Mouse (Mus musculus) heart, embryonic 13.5 days (tissue): Measurements from ENCODE around the gene Alkbh4. TPM values are rescaled to one million over a fixed set of nuclear protein-coding genes. Genes with fewer than 3 reads are reported as not detected.

Experiments used
- ATAC-seq: fragments of 200-750 bp; cut with Nextera tagmentation; 2 replicates; pipeline ENCODE4 v1.8.0; 2017; ENCODE audit warnings: moderate TSS enrichment; ENCODE audit not compliant: insufficient number of reproducible peaks, low FRiP score, low TSS enrichment; ENCODE audit errors: extremely low read depth
- H3K27ac ChIP-seq: fragments of 300-500 bp; sonication (generic); replicated peaks from 2 replicates; pipeline ENCODE4 v1.5.1; 2015; ENCODE audit warnings: moderate library complexity, mild to moderate bottlenecking, inconsistent platforms
- H3K27me3 ChIP-seq: fragments of 300-500 bp; sonication (generic); replicated peaks from 2 replicates; pipeline ENCODE4 v1.6.1; 2015; ENCODE audit warnings: mild to moderate bottlenecking, inconsistent platforms
- H3K36me3 ChIP-seq: fragments of 300-500 bp; sonication (generic); 2 replicates; pipeline ENCODE4 v1.6.1; 2015; ENCODE audit warnings: mild to moderate bottlenecking, inconsistent platforms
- H3K4me1 ChIP-seq: fragments of 300-500 bp; sonication (generic); 2 replicates; pipeline ENCODE4 v1.6.1; 2015; ENCODE audit warnings: inconsistent platforms
- H3K4me2 ChIP-seq: fragments of 300-500 bp; sonication (generic); 2 replicates; pipeline ENCODE4 v1.6.1; 2015; ENCODE audit warnings: inconsistent platforms, mild to moderate bottlenecking, moderate library complexity
- H3K4me3 ChIP-seq: fragments of 300-500 bp; sonication (generic); 2 replicates; pipeline ENCODE4 v1.5.1; 2015; ENCODE audit warnings: moderate library complexity, mild to moderate bottlenecking, inconsistent platforms
- H3K9ac ChIP-seq: fragments of 300-500 bp; sonication (generic); 2 replicates; pipeline ENCODE4 v1.6.1; 2015; ENCODE audit warnings: inconsistent platforms, mild to moderate bottlenecking, moderate library complexity
- H3K9me3 ChIP-seq: fragments of 300-500 bp; sonication (generic); 2 replicates; pipeline ENCODE4 v1.6.1; 2016; ENCODE audit warnings: inconsistent platforms
- WGBS: fragments of 180-500 bp; shearing (Covaris S2); methylation state at CpG from one replicate; pipeline ENCODE4 v1.1.7; 2015; ENCODE audit warnings: mixed read lengths; 5-methylcytosine and 5-hydroxymethylcytosine counted together
- polyA plus RNA-seq: library from polyadenylated mRNA; unstranded; fragments of >200 nt; fragmentation: Nextera tagmentation; extraction: Ambion mirVana; gene quantifications from 2 replicates; pipeline ENCODE4 v1.2.1, GENCODE M21; 2015

The Alkbh4 gene
- polyA plus RNA-seq, 1 experiment from 2014 or later, result 13.1 TPM

DNA sequence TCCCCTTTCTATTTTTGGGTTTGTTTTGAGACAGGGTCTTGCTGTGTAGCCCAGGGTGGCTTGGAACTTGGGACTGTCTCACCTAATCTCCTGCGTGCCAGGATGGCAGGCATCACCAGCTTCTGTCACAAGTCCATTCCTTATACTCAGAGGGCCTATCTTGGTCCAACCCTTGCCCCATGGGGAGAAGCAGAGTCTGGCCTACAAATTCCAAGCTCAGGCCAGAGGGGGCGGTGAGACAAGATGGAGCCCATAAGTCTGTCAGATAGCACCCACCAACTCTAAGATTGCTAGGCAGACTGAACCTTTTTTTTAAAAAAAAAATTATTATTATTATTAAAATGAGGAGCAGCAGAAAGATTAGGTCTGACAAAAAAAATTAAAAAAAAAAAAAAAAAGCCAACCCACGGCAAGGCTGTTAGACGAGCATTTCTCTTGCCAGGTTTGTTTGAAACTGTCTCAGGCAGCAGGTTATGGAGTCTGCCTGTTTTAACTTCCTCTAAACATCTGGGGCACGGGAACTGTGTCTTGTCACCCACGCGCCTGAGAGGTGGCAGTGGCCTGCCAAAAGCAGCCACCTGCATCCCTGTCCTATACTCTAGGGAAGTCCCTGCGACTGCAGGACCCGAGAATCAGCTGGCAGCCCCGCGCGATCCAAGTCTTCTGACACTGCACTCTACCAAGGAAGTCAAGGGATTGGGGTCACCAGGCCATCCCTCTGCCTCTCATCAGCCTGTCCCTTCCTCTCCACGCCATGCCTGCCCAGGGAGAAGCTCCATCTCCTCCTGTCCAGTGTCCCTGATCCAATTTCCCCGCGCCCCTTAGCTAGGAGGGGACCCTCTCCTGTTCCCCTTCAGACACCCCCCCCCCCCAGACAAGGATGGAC, 33.9 kb downstream of the Alkbh4 start:
- no peak for ATAC-seq
- peak overlapping the region; percentile 62 for H3K4me3 ChIP-seq
- peak overlapping the region; percentile 95 for H3K4me2 ChIP-seq
- peak overlapping the region; percentile 16; the same call in 1 of the 2 replicates for H3K27ac ChIP-seq
- H3K9me3 ChIP-seq, result peaks cover 4% of the 10 kb centered on the region; the same call in 1 of the 2 replicates
- peak overlapping the region; percentile 81 for H3K9ac ChIP-seq
- peaks cover 3% of the 10 kb centered on the region; the same call in 1 of the 2 replicates for H3K36me3 ChIP-seq
- H3K4me1 ChIP-seq, result peaks cover 21% of the 10 kb centered on the region
- WGBS, result 13% methylated on average over 15 of the region's 15 CpGs
- peaks cover 12% of the 10 kb centered on the region for H3K27me3 ChIP-seq

DNA sequence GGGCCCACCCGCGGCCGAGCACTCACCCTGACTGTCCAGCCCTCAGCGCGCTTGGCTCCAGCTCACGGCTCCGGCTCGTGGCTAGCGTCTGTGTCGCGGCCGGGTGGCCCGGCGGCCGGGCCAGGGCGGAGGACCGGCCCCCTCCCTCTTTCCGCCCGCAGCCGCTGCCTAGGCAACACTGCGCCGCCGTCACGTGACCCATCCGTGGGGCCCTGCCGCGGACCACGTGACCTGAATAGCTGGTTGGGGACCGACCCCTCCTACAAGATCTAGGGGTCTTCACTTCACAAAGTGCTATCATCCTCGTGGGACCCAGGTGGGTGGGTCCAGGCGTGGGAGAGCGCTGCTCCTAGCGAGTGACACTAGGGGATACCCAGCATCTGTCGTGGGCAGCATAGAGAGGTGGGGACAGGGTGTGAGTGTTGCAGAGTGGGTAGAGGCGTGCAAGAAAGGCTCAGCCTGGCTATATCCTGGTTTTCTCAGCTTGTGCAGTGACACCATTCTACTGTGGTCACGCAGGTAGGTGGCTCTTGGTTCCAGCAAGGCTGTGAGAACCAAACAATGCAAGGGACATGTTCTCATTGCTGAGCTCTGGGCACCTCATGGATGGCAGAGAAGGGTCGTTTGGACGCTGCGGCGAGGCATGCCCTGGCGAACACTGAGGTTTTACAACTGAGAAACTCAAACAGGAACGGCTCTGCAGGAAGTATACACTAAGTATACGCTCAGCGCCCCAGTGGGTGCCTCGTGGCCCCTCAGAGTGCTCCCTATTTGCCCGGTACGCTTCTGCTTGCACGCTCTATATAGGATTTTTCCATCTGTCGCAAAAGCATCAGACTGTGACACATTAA, 34.8 kb downstream of the Alkbh4 start, which contains the start of gene Orai2:
TSS of gene Orai2 (minus strand) at position 202 of the 851 bp plus-strand sequence.
- peaks cover 21% of the 10 kb centered on the region for H3K4me1 ChIP-seq
- H3K9me3 ChIP-seq, result peaks cover 4% of the 10 kb centered on the region; the same call in 1 of the 2 replicates
- peak within 1 kb of the TSS; percentile 95 for H3K4me2 ChIP-seq
- peak within 1 kb of the TSS; percentile 81 for H3K9ac ChIP-seq
- 4% methylated on average over 47 of the region's 49 CpGs for WGBS
- peaks cover 3% of the 10 kb centered on the region; the same call in 1 of the 2 replicates for H3K36me3 ChIP-seq
- ATAC-seq, result peak; percentile 44
- peak within 1 kb of the TSS; percentile 40; the same call in 1 of the 2 replicates for H3K27ac ChIP-seq
- peaks cover 12% of the 10 kb centered on the region for H3K27me3 ChIP-seq
- H3K4me3 ChIP-seq, result peak within 1 kb of the TSS; percentile 62

DNA sequence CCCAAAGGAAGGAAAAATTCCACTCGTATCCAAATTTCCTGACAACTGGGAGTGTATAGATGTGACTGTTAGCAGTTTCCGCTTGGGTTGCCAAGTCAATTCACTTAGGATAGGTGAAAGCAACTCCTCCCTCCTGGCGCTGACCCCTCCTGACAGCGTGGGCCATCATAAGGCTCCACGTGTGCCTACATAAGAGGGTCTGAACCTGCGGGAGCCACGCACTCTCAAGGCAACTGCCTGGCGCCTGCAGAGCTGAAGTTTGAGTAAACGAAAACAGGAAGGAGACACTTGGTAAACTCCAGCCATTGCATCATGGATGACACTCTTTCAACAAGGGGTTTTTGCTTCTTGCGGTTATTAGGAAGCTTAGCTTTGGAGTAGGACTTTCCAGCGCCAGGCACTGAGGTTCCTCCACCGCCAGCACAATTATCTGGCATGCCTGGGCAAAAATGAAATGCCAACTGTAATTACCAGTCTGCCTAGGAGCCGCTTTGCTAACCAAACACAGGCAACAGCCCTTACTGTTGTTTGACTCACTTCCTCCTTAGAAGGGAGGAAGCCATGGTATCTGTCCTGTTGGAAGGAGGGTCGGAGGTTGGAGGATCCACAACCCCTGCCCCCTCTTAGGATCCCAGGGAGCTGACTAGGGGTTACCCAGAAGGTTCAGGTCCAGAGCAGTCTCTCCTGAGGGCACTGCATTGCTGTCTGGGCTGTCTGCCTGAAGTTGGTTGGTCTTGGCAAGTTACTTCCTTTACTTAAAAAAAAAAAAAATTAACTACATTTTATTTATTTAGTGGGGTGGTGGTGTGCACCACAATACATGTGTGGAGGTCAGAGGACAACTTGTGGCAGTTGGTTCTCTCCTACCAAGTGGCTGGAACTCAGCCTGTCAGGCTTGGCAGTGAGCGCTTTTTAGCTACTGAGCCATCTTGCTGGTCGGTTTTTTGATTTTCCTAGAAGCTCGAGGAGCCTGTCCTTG, 35.7 kb downstream of the Alkbh4 start:
- Histone ChIP-seq H3K27ac (peak overlapping the region; percentile 40; the same call in 1 of the 2 replicates), H3K36me3 (peaks cover 3% of the 10 kb centered on the region; the same call in 1 of the 2 replicates), H3K4me3 (peak overlapping the region; percentile 62), H3K9ac (peak overlapping the region; percentile 81), H3K4me2 (peak overlapping the region; percentile 95), H3K9me3 (peaks cover 4% of the 10 kb centered on the region; the same call in 1 of the 2 replicates), H3K4me1 (peaks cover 21% of the 10 kb centered on the region), H3K27me3 (peaks cover 12% of the 10 kb centered on the region)
- no peak for ATAC-seq
- 34% methylated on average over 17 of the region's 17 CpGs for WGBS

DNA sequence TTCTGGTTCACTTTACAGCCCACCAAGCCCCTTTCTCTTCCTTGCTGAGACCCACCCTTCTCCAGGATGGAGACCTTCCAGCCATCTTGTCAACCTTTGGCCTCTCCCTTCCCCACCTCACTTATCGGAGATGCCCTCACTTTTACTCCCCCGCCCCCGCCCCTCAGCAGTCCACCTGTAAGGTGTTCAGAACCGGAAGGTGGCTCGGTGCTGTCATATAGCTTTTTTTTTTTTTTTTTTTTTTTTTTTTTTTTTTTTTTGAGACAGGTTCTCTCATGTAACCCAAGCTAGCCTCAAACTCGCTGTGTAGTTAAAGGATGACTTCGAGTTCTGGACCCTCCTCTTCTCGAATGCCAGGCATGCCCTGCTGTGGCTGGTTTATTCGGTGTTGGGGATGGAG, 37.0 kb downstream of the Alkbh4 start:
- Histone ChIP-seq H3K4me3 (no peak overlapping the region), H3K27me3 (peaks cover 12% of the 10 kb centered on the region), H3K36me3 (peaks cover 14% of the 10 kb centered on the region), H3K4me1 (peaks cover 29% of the 10 kb centered on the region), H3K4me2 (no peak overlapping the region), H3K27ac (no peak overlapping the region), H3K9me3 (peaks cover 3% of the 10 kb centered on the region; the same call in 1 of the 2 replicates), H3K9ac (no peak overlapping the region)
- 61% methylated on average over 9 of the region's 9 CpGs for WGBS
- no peak for ATAC-seq

DNA sequence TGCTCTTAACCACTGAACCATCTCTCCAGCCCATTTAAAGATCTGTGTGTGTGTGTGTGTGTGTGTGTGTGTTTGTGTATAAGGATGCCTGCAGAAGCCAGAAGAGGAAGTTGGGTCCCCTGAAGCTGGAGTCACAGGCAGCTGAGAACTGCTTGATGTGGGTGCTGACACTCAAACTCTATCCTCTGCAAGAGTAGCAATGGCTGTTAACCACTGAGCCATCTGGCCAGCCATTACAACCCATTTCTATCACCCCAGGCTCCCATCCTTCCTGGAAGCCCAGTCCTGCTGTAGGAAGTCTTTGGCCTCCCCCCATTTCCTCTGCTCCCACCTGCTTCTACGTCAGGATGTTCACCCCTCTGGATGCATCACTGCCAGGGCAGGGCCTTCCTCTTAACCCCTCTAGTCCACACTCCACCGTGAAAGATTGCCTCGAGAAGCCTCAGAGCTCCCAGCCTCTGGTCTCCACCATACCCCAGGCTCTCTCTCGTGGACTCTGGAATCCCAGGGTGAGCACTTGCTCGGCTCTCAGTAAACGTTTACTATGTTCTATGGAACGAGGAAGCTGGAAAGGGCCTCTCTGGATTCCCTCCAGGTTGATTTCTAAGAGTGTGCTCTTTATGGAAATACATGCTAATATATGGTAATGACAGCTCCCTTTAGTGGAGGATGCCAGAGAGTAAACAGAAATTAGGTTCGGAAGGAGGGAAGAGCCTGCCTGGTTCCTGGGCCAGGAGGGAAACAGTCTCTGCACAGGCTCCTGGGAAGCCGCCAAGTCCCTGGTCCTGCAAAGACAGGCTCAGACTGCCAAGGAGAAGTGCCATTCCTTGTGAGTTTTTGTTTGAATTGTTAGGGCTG, 37.9 kb downstream of the Alkbh4 start:
- Histone ChIP-seq H3K4me3 (no peak overlapping the region), H3K4me1 (peaks cover 29% of the 10 kb centered on the region), H3K27ac (peak overlapping the region; percentile 33), H3K9me3 (no peaks in the 10 kb centered on the region), H3K4me2 (no peak overlapping the region), H3K36me3 (peaks cover 20% of the 10 kb centered on the region), H3K27me3 (peaks cover 12% of the 10 kb centered on the region), H3K9ac (no peak overlapping the region)
- WGBS, result 41% methylated on average over 9 of the region's 9 CpGs
- ATAC-seq, result no peak

DNA sequence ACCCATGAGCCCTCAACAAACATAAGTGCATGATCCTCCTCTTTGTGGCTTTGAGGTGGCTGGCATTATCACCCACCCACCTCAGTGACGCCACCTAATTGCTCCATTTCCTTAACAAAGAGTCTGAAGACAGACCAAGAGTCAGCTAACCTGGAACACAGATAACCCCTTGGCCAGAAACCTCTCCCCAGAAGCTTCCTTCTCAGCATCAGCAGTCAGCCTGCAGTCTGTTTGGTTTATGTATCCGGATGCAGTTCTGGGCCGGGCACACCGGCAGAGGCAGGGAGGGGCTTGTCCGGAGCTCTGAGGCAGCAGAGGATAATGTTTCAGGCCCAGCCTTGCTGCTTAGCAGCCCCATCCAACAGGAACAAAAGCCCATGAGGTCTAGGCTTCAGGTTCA, 43.6 kb downstream of the Alkbh4 start:
- Histone ChIP-seq H3K9ac (no peak overlapping the region), H3K27ac (no peak overlapping the region), H3K4me3 (no peak overlapping the region), H3K27me3 (no peaks in the 10 kb centered on the region), H3K9me3 (no peaks in the 10 kb centered on the region), H3K36me3 (peaks cover 76% of the 10 kb centered on the region), H3K4me1 (peaks cover 8% of the 10 kb centered on the region; the same call in 1 of the 2 replicates), H3K4me2 (no peak overlapping the region)
- 84% methylated on average over 5 of the region's 5 CpGs for WGBS
- ATAC-seq, result no peak

DNA sequence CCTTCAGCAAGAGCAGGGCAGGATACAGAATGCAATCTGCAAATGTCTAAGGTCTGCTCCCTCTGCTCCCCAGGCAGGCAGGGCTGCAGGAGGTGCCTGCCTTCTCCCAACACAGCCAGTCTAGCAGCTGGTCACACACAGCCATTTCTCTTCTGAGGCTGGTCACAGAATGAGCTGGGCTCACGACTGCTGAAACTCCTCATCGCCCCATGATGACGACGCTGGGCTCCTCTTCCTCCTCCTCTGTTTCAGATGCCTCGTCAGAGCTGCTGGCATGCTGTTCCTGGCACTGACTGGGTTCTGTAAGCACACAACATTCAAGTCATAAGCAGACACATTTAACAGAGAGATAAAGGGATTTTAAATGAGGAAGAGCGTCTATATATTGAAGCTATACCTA, 45.3 kb downstream of the Alkbh4 start:
- Histone ChIP-seq H3K27me3 (no peaks in the 10 kb centered on the region), H3K36me3 (peaks cover 92% of the 10 kb centered on the region), H3K4me3 (no peak overlapping the region), H3K9me3 (no peaks in the 10 kb centered on the region), H3K4me1 (peaks cover 8% of the 10 kb centered on the region; the same call in 1 of the 2 replicates), H3K27ac (no peak overlapping the region), H3K4me2 (no peak overlapping the region), H3K9ac (no peak overlapping the region)
- 90% methylated on average over 6 of the region's 6 CpGs for WGBS
- no peak for ATAC-seq

DNA sequence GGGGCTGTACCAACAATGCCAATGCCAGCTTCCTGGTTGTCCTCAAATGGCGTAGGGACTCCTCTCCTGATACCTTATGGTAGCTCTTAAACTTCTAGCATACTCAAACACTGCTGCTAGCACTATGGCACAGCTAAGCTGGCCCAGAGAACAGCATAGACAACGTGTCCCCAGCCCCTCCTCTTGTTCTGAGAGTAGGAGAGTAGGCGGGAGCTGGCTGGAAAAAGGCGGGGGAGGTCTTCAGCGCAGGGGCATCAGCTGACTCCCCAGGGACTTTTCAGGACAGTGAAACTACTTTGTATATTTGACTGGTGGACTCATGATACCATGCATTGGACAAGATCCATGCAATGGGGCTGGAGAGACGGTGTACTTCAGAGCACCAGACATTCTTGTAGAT, 46.1 kb downstream of the Alkbh4 start:
- no peak for ATAC-seq
- no peak overlapping the region for H3K27ac ChIP-seq
- 83% methylated on average over 6 of the region's 6 CpGs for WGBS
- no peak overlapping the region for H3K9ac ChIP-seq
- H3K4me3 ChIP-seq, result no peak overlapping the region
- H3K9me3 ChIP-seq, result no peaks in the 10 kb centered on the region
- H3K4me2 ChIP-seq, result no peak overlapping the region
- H3K4me1 ChIP-seq, result peaks cover 4% of the 10 kb centered on the region; the same call in 1 of the 2 replicates
- no peaks in the 10 kb centered on the region for H3K27me3 ChIP-seq
- peaks cover 95% of the 10 kb centered on the region for H3K36me3 ChIP-seq

DNA sequence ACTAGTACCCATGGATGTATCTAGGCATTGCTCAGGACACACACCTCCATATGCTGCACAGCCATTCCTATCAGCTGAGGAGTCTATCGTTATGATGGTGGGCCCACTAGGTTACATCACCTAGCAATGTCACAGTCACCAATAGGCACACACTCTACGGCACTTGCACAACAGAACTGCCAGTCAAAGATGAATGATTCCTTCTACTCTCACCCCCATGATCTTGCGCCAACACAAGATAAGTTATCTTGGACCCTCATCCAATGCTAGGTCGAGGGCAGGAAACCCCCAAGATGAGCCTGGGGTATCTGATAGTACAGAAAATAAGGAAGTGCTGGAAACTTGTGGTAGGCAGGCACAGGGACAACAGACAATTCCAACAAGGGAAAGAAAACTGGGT, 46.9 kb downstream of the Alkbh4 start:
- ATAC-seq, result no peak
- H3K9ac ChIP-seq, result no peak overlapping the region
- H3K4me3 ChIP-seq, result no peak overlapping the region
- no peak overlapping the region for H3K4me2 ChIP-seq
- H3K4me1 ChIP-seq, result no peaks in the 10 kb centered on the region
- H3K27ac ChIP-seq, result no peak overlapping the region
- H3K36me3 ChIP-seq, result peaks cover 93% of the 10 kb centered on the region
- 81% methylated on average over 4 of the region's 4 CpGs for WGBS
- no peaks in the 10 kb centered on the region for H3K9me3 ChIP-seq
- no peaks in the 10 kb centered on the region for H3K27me3 ChIP-seq

DNA sequence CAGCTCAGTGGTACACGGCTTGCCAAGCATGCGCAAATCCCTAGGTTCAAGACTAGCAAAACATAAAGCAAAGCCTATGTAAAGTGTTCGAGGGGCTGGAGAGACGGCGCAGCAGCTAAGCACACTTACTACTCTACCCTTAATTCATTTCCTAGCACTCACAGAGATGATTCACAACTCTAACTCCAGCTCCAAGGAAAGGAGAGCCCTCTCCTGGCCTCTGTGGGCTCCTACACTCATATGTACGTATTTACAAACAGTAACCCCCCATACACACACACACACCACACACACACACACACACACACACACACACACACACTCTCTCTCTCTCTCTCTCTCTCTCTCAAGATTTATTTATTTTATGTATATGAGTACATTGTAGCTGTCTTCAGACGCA, 47.8 kb downstream of the Alkbh4 start:
- peaks cover 94% of the 10 kb centered on the region for H3K36me3 ChIP-seq
- H3K27ac ChIP-seq, result no peak overlapping the region
- H3K9ac ChIP-seq, result no peak overlapping the region
- no peaks in the 10 kb centered on the region for H3K9me3 ChIP-seq
- no peaks in the 10 kb centered on the region for H3K27me3 ChIP-seq
- ATAC-seq, result no peak
- H3K4me3 ChIP-seq, result no peak overlapping the region
- H3K4me2 ChIP-seq, result no peak overlapping the region
- H3K4me1 ChIP-seq, result no peaks in the 10 kb centered on the region
- 92% methylated on average over 7 of the region's 7 CpGs for WGBS
